In the genomic region with DNA sequence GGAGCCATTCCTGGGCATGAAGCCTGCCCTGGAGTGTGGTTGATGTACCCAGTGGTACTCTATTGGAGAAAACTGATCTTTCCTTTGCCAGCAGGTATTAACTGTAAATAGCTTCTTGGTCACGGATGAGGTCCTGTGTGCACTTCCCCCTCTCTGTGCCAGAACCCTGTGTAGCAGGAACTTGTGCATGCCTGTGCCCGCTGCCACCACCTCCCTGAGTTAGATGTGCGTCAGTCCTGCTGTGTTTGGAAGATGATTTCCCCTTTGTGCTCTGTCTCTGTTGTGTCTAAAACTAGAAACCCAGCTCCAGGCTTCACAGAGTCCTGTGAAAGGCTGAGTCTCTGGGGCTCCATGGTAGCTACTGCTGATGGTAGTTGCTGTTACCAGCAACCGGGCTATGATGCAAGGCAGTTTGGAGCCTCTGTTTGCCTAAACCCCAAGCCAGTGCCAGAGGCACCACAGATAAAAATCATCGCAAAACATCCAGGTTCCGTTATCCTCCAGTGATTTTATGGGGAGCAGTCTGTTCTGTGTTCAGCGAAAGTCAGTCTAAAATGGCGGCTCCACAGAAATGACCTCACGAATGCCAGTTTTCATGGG, we compare ENCODE assay signal across 12 mouse cellular contexts. TPM values are rescaled to one million over a fixed set of nuclear protein-coding genes. Genes with fewer than 3 reads are reported as not detected.
DNase-seq lines count a peak whose midpoint lies in the region; ATAC-seq lines count a peak whose summit lies in the region.
"Had no signal": no experiment of that assay in that cellular context is flagged by ENCODE, and none has a peak within 500 bp of the region (broad histone marks: within the 10 kb centered on the region; RNA-seq: fewer than 3 reads in every experiment).

No protein-coding gene starts in this region.

- WGBS in heart, embryonic 10.5 days = 86% methylated on average over 9 of the region's 9 CpGs
- WGBS in forebrain, embryonic 13.5 days = 88% methylated on average over 9 of the region's 9 CpGs
- 73% methylated on average over 9 of the region's 9 CpGs for WGBS in neural tube, embryonic 12.5 days

- H3K4me3 ChIP-seq in heart, embryonic 10.5 days = no peak overlapping the region
- H3K4me3 ChIP-seq in forebrain, embryonic 13.5 days = no peak overlapping the region
- H3K4me3 ChIP-seq in neural tube, embryonic 12.5 days = no peak overlapping the region
- H3K4me3 ChIP-seq: limb, embryonic 13.5 days had no signal

- H3K36me3 ChIP-seq in heart, embryonic 10.5 days = no peaks in the 10 kb centered on the region
- H3K36me3 ChIP-seq in forebrain, embryonic 13.5 days (ENCODE audit: poor library complexity, severe bottlenecking) = no peaks in the 10 kb centered on the region
- no peaks in the 10 kb centered on the region for H3K36me3 ChIP-seq in neural tube, embryonic 12.5 days
- H3K36me3 ChIP-seq: limb, embryonic 13.5 days had no signal

- DNase-seq in heart, embryonic 10.5 days (ENCODE audit: low spot score) = peak; percentile 73
- no peak for DNase-seq in heart, adult 8-10 months (ENCODE audit: low spot score)
- peak; percentile 60 for DNase-seq in kidney, adult 9 months
- no peak for DNase-seq in ovary, postnatal 14 days (ENCODE audit: low spot score)
- no peak for DNase-seq in adrenal gland, adult (ENCODE audit: inconsistent age in 2 of 2, low spot score in 1 of 2)

- H3K4me2 ChIP-seq in forebrain, embryonic 13.5 days = no peak overlapping the region
- H3K4me2 ChIP-seq in neural tube, embryonic 12.5 days (replicated peaks) = no peak overlapping the region; the same call in 1 of the 2 replicates
- H3K4me2 ChIP-seq: limb, embryonic 13.5 days had no signal

- no peaks in the 10 kb centered on the region for H3K27me3 ChIP-seq in heart, embryonic 10.5 days (ENCODE audit: insufficient read depth, poor library complexity, severe bottlenecking)
- H3K27me3 ChIP-seq in forebrain, embryonic 13.5 days = no peaks in the 10 kb centered on the region
- no peaks in the 10 kb centered on the region for H3K27me3 ChIP-seq in neural tube, embryonic 12.5 days (replicated peaks)
- H3K27me3 ChIP-seq: limb, embryonic 13.5 days had no signal

- peaks cover 43% of the 10 kb centered on the region for H3K4me1 ChIP-seq in heart, embryonic 10.5 days
- H3K4me1 ChIP-seq in forebrain, embryonic 13.5 days = peaks cover 66% of the 10 kb centered on the region
- peaks cover 58% of the 10 kb centered on the region for H3K4me1 ChIP-seq in neural tube, embryonic 12.5 days

- H3K27ac ChIP-seq in heart, embryonic 10.5 days = 0 out of 2 replicates have a peak overlapping the region, but pooled peaks have one; percentile 7
- peak overlapping the region; percentile 54 for H3K27ac ChIP-seq in forebrain, embryonic 13.5 days
- peak overlapping the region; percentile 32; the same call in 1 of the 2 replicates for H3K27ac ChIP-seq in neural tube, embryonic 12.5 days
- H3K27ac ChIP-seq: limb, embryonic 13.5 days; macrophage had no signal

- H3K9me3 ChIP-seq in heart, embryonic 10.5 days = no peaks in the 10 kb centered on the region
- H3K9me3 ChIP-seq in forebrain, embryonic 13.5 days (replicated peaks) = no peaks in the 10 kb centered on the region
- H3K9me3 ChIP-seq in neural tube, embryonic 12.5 days = no peaks in the 10 kb centered on the region
- H3K9me3 ChIP-seq: limb, embryonic 13.5 days had no signal

- ATAC-seq in forebrain, embryonic 13.5 days = no peak
- no peak for ATAC-seq in neural tube, embryonic 12.5 days (ENCODE audit: low FRiP score, low read depth)
- no peak for ATAC-seq in erythroblast, adult 5-6 weeks (replicated peaks; ENCODE audit: low FRiP score, poor library complexity, severe bottlenecking)

- no peak overlapping the region for H3K9ac ChIP-seq in forebrain, embryonic 13.5 days
- H3K9ac ChIP-seq in neural tube, embryonic 12.5 days = no peak overlapping the region
- H3K9ac ChIP-seq: limb, embryonic 13.5 days had no signal

RNA-seq across cellular contexts. Expression of gene Tuba1a, which starts 19.6 kb away (rescaled TPM):
- 1,319 and 1,394 TPM in 2 replicates for polyA plus RNA-seq in heart, embryonic 10.5 days (2016; fragmentation: Nextera tagmentation; extraction: Ambion mirVana)
- 10 to 100 TPM; 37.4 to 83.6 (median 67.3) TPM for total RNA-seq in heart, adult 8-10 months (2022)
- 10,586 and 11,102 TPM in 2 replicates for polyA plus RNA-seq in forebrain, embryonic 13.5 days (2015; fragmentation: Nextera tagmentation; extraction: Ambion mirVana)
- 10,701 and 10,796 TPM in 2 replicates for polyA plus RNA-seq in neural tube, embryonic 12.5 days (2016; fragmentation: Nextera tagmentation; extraction: Ambion mirVana)
- 15.3 and 19.6 TPM in 2 replicates for total RNA-seq in erythroblast, adult 5-6 weeks (2015; ENCODE audit: low replicate concordance)
- 4.3 and 5.9 TPM in 2 replicates for total RNA-seq in erythroblast, adult 5-6 weeks (2017; ENCODE audit: low replicate concordance)

RNA-seq across cellular contexts. Expression of gene Gm49450, which starts 19.8 kb away (rescaled TPM):
- polyA plus RNA-seq in heart, embryonic 10.5 days (2016; fragmentation: Nextera tagmentation; extraction: Ambion mirVana) = not detected in 2 replicates
- not detected for total RNA-seq in heart, adult 8-10 months (2022)
- polyA plus RNA-seq in forebrain, embryonic 13.5 days (2015; fragmentation: Nextera tagmentation; extraction: Ambion mirVana) = not detected in 2 replicates
- polyA plus RNA-seq in neural tube, embryonic 12.5 days (2016; fragmentation: Nextera tagmentation; extraction: Ambion mirVana) = not detected in 2 replicates
- total RNA-seq in erythroblast, adult 5-6 weeks (2015; ENCODE audit: low replicate concordance) = not detected in 2 replicates
- 4.7 TPM in 1 of 2 replicates, not detected in the other for total RNA-seq in erythroblast, adult 5-6 weeks (2017; ENCODE audit: low replicate concordance)
- total RNA-seq: gastrocnemius, adult 8-10 months; hematopoietic stem cell, adult 5-6 weeks had no signal
- polyA plus RNA-seq: limb, embryonic 13.5 days had no signal

RNA-seq across cellular contexts. Expression of gene Tuba1b, which starts 38.8 kb away (rescaled TPM):
- 1,935 and 2,007 TPM in 2 replicates for polyA plus RNA-seq in heart, embryonic 10.5 days (2016; fragmentation: Nextera tagmentation; extraction: Ambion mirVana)
- total RNA-seq in heart, adult 8-10 months (2022) = 100 to 1,000 TPM; 106 to 156 (median 115) TPM
- 1,607 and 1,715 TPM in 2 replicates for polyA plus RNA-seq in forebrain, embryonic 13.5 days (2015; fragmentation: Nextera tagmentation; extraction: Ambion mirVana)
- 1,299 and 1,329 TPM in 2 replicates for polyA plus RNA-seq in neural tube, embryonic 12.5 days (2016; fragmentation: Nextera tagmentation; extraction: Ambion mirVana)
- total RNA-seq in erythroblast, adult 5-6 weeks (2015; ENCODE audit: low replicate concordance) = 804 and 902 TPM in 2 replicates
- total RNA-seq in erythroblast, adult 5-6 weeks (2017; ENCODE audit: low replicate concordance) = 180 and 247 TPM in 2 replicates

RNA-seq across cellular contexts. Expression of gene Lmbr1l, which starts 55.1 kb away (rescaled TPM):
- 14.9 and 20.2 TPM in 2 replicates for polyA plus RNA-seq in heart, embryonic 10.5 days (2016; fragmentation: Nextera tagmentation; extraction: Ambion mirVana)
- total RNA-seq in heart, adult 8-10 months (2022) = 10 to 100 TPM in 2 of 4 experiments, 1 to 10 TPM in 2; 7.3 to 12.2 (median 10.0) TPM
- 39.8 and 47.1 TPM in 2 replicates for polyA plus RNA-seq in forebrain, embryonic 13.5 days (2015; fragmentation: Nextera tagmentation; extraction: Ambion mirVana)
- 35.9 and 40.0 TPM in 2 replicates for polyA plus RNA-seq in neural tube, embryonic 12.5 days (2016; fragmentation: Nextera tagmentation; extraction: Ambion mirVana)
- 2.3 and 3.3 TPM in 2 replicates for total RNA-seq in erythroblast, adult 5-6 weeks (2015; ENCODE audit: low replicate concordance)
- 10.6 and 12.8 TPM in 2 replicates for total RNA-seq in erythroblast, adult 5-6 weeks (2017; ENCODE audit: low replicate concordance)

RNA-seq across cellular contexts. Expression of gene Tuba1c, which starts 56.6 kb away (rescaled TPM):
- 172 and 183 TPM in 2 replicates for polyA plus RNA-seq in heart, embryonic 10.5 days (2016; fragmentation: Nextera tagmentation; extraction: Ambion mirVana)
- 10 to 100 TPM; 32.2 to 40.4 (median 33.3) TPM for total RNA-seq in heart, adult 8-10 months (2022)
- 97.6 and 102 TPM in 2 replicates for polyA plus RNA-seq in forebrain, embryonic 13.5 days (2015; fragmentation: Nextera tagmentation; extraction: Ambion mirVana)
- 62.0 and 64.6 TPM in 2 replicates for polyA plus RNA-seq in neural tube, embryonic 12.5 days (2016; fragmentation: Nextera tagmentation; extraction: Ambion mirVana)
- 73.8 and 96.1 TPM in 2 replicates for total RNA-seq in erythroblast, adult 5-6 weeks (2015; ENCODE audit: low replicate concordance)
- 36.4 and 46.4 TPM in 2 replicates for total RNA-seq in erythroblast, adult 5-6 weeks (2017; ENCODE audit: low replicate concordance)

Comparison
In these comparisons a context has a peak if more than half of its experiments do, and no peak if none do; other contexts are left out.
1. DNase-seq: peak in heart, embryonic 10.5 days (single experiment) and kidney, adult 9 months (single experiment); none in heart, adult 8-10 months (single experiment), ovary, postnatal 14 days (single experiment) and adrenal gland, adult (0 of 2).
2. Peak in every context shown above with its lines, with median percentiles within 50 percentile points of each other: H3K27ac ChIP-seq.